ENCODE assay signal across 12 mouse cellular contexts in the genomic region with DNA sequence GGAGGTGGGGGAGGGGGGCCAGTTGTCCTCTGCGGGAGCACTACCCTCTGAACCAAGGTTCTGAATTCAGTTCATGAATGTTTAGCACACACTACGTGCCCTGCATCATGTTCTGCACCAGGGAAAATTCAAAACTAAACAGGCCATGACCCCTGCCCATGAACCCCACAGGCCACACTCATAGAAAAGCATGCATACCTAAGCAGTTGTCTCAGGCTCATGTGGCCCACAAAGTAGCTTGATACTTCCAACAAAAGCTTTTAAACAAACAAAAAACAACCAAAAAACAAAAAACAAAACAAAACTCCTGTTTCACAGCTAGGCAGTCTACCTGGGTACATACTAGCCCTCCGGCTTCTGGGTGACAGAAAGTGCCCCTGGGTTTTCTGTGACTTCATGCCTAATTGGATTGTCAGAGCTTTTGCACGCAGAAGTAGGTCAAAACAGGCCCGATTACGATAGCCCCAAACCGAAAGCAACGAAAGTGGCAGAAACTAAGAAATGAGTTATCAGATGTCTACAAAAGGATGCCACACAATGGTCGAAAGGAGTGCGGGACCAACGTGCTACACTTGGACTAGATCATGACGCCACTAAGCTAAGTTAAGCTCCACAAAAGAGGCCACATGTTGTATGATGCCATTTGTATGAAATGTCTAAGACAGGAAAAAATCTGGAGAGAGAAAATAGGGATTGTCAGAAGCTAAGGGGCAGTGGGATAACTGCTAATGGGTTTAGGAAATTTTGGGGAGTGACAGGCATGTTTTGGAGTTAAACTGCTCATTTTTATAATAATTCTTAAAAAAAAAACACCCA.
DNase-seq lines count a peak whose midpoint lies in the region; ATAC-seq and TF ChIP-seq lines count a peak whose summit lies in the region.
"Had no signal": no experiment of that assay in that cellular context is flagged by ENCODE, and none has a peak within 500 bp of the region (broad histone marks: within the 10 kb centered on the region; RNA-seq: fewer than 3 reads in every experiment).

No protein-coding gene starts in this region.

- peaks cover 21% of the 10 kb centered on the region for H3K36me3 ChIP-seq in hindbrain, embryonic 11.5 days (ENCODE audit: control insufficient read depth, insufficient read depth, low read length)
- H3K36me3 ChIP-seq in hindbrain, postnatal 0 days (ENCODE audit: insufficient read depth, low read length), result peaks cover 18% of the 10 kb centered on the region
- H3K36me3 ChIP-seq in forebrain, postnatal 0 days (ENCODE audit: insufficient read depth), result peaks cover 44% of the 10 kb centered on the region
- peaks cover 46% of the 10 kb centered on the region for H3K36me3 ChIP-seq in midbrain, embryonic 14.5 days (ENCODE audit: control insufficient read depth, insufficient read depth, low read length)

- H3K9ac ChIP-seq in hindbrain, embryonic 11.5 days (ENCODE audit: low read depth, low read length), result peak overlapping the region; percentile 60
- no peak overlapping the region for H3K9ac ChIP-seq in hindbrain, postnatal 0 days (replicated peaks; ENCODE audit: low read length)
- H3K9ac ChIP-seq in forebrain, postnatal 0 days, result no peak overlapping the region
- no peak overlapping the region; the same call in 1 of the 2 replicates for H3K9ac ChIP-seq in midbrain, embryonic 14.5 days (replicated peaks; ENCODE audit: low read length)
- H3K9ac ChIP-seq: liver, embryonic 14.5 days had no signal

- peak overlapping the region; percentile 95 for H3K27ac ChIP-seq in hindbrain, embryonic 11.5 days (ENCODE audit: low read depth, low read length)
- H3K27ac ChIP-seq in hindbrain, postnatal 0 days, result no peak overlapping the region; the same call in 1 of the 2 replicates
- no peak overlapping the region; the same call in 1 of the 2 replicates for H3K27ac ChIP-seq in forebrain, postnatal 0 days (ENCODE audit: low read depth, low read length)
- peak overlapping the region; percentile 88; the same call in 1 of the 2 replicates for H3K27ac ChIP-seq in midbrain, embryonic 14.5 days (replicated peaks; ENCODE audit: low read depth, low read length)
- H3K27ac ChIP-seq: liver, embryonic 14.5 days had no signal

- H3K4me1 ChIP-seq in hindbrain, embryonic 11.5 days (replicated peaks; ENCODE audit: control insufficient read depth, insufficient read depth, low read length), result peaks cover 23% of the 10 kb centered on the region
- H3K4me1 ChIP-seq in hindbrain, postnatal 0 days (ENCODE audit: insufficient read depth, low read length), result peaks cover 37% of the 10 kb centered on the region
- peaks cover 43% of the 10 kb centered on the region for H3K4me1 ChIP-seq in forebrain, postnatal 0 days (ENCODE audit: insufficient read depth)
- peaks cover 58% of the 10 kb centered on the region for H3K4me1 ChIP-seq in midbrain, embryonic 14.5 days (ENCODE audit: control insufficient read depth, insufficient read depth, low read length)

- no peak for ATAC-seq in hindbrain, embryonic 11.5 days (ENCODE audit: low FRiP score)
- no peak for ATAC-seq in hindbrain, postnatal 0 days
- ATAC-seq in forebrain, postnatal 0 days, result no peak
- no peak for ATAC-seq in midbrain, embryonic 14.5 days (ENCODE audit: low FRiP score, low TSS enrichment)

- H3K4me2 ChIP-seq in hindbrain, embryonic 11.5 days (replicated peaks; ENCODE audit: low read depth, low read length), result peak overlapping the region; percentile 55
- no peak overlapping the region for H3K4me2 ChIP-seq in hindbrain, postnatal 0 days (ENCODE audit: low read depth, low read length)
- peak overlapping the region; percentile 20 for H3K4me2 ChIP-seq in forebrain, postnatal 0 days (ENCODE audit: low read depth)
- H3K4me2 ChIP-seq in midbrain, embryonic 14.5 days (ENCODE audit: low read length), result peak overlapping the region; percentile 47

- WGBS in hindbrain, embryonic 11.5 days, result 33% methylated on average over 12 of the region's 12 CpGs
- 28% methylated on average over 12 of the region's 12 CpGs for WGBS in hindbrain, postnatal 0 days
- WGBS in forebrain, postnatal 0 days, result 13% methylated on average over 12 of the region's 12 CpGs
- 7% methylated on average over 12 of the region's 12 CpGs for WGBS in midbrain, embryonic 14.5 days

- DNase-seq in hindbrain, embryonic 11.5 days (ENCODE audit: low spot score), result peak; percentile 45
- DNase-seq in hindbrain, postnatal 0 days (ENCODE audit: low spot score), result no peak
- DNase-seq in Muller cell, postnatal 12 days (ENCODE audit: inconsistent ontology term), result peak; percentile 64
- no peak for DNase-seq in forebrain, postnatal 0 days
- no peak for DNase-seq in midbrain, embryonic 14.5 days
- DNase-seq in heart, postnatal 14 days, result no peak
- no peak for DNase-seq in adrenal gland, postnatal 14 days
- no peak for DNase-seq in thymus, postnatal 0 days (ENCODE audit: low spot score)
- DNase-seq: cerebellum, adult 8-10 months; gastrocnemius, postnatal 25 days had no signal

- no peaks in the 10 kb centered on the region for H3K27me3 ChIP-seq in hindbrain, embryonic 11.5 days (ENCODE audit: control insufficient read depth, insufficient read depth, low read length)
- no peaks in the 10 kb centered on the region for H3K27me3 ChIP-seq in hindbrain, postnatal 0 days (ENCODE audit: insufficient read depth, low read length)
- no peaks in the 10 kb centered on the region for H3K27me3 ChIP-seq in forebrain, postnatal 0 days (ENCODE audit: insufficient read depth, low read length)
- no peaks in the 10 kb centered on the region for H3K27me3 ChIP-seq in midbrain, embryonic 14.5 days (ENCODE audit: control insufficient read depth, insufficient read depth, low read length)

- intact Hi-C loops in heart, postnatal 14 days (cut with DNase I), result no loop called here

- TF ChIP-seq CTCF in hindbrain, postnatal 0 days (IDR thresholded peaks at IDR 0.05; ENCODE audit: low read depth), result no peak
- no peak for TF ChIP-seq CTCF in forebrain, postnatal 0 days (IDR thresholded peaks at IDR 0.05; ENCODE audit: low read depth)

- H3K9me3 ChIP-seq in hindbrain, embryonic 11.5 days (ENCODE audit: control insufficient read depth, low read length), result no peaks in the 10 kb centered on the region
- no peaks in the 10 kb centered on the region for H3K9me3 ChIP-seq in hindbrain, postnatal 0 days (ENCODE audit: low read length)
- H3K9me3 ChIP-seq in forebrain, postnatal 0 days (ENCODE audit: low read length), result no peaks in the 10 kb centered on the region
- no peaks in the 10 kb centered on the region for H3K9me3 ChIP-seq in midbrain, embryonic 14.5 days (ENCODE audit: control insufficient read depth, low read length)

- H3K4me3 ChIP-seq in hindbrain, embryonic 11.5 days (ENCODE audit: low read depth, low read length), result peak overlapping the region; percentile 35
- H3K4me3 ChIP-seq in hindbrain, postnatal 0 days (ENCODE audit: low read length), result no peak overlapping the region
- H3K4me3 ChIP-seq in forebrain, postnatal 0 days (ENCODE audit: low read depth, low read length), result no peak overlapping the region
- H3K4me3 ChIP-seq in midbrain, embryonic 14.5 days (replicated peaks; ENCODE audit: low read depth, low read length), result peak overlapping the region; percentile 17
- H3K4me3 ChIP-seq: left cerebral cortex, adult 2 months had no signal

Comparison
In these comparisons a context has a peak if more than half of its experiments do, and no peak if none do; other contexts are left out.
1. DNase-seq: peak in hindbrain, embryonic 11.5 days (single experiment) and Muller cell, postnatal 12 days (single experiment); none in hindbrain, postnatal 0 days (single experiment), forebrain, postnatal 0 days (single experiment), midbrain, embryonic 14.5 days (single experiment), heart, postnatal 14 days (0 of 2), adrenal gland, postnatal 14 days (single experiment) and thymus, postnatal 0 days (single experiment).
2. H3K27ac ChIP-seq: peak in hindbrain, embryonic 11.5 days (single experiment) and midbrain, embryonic 14.5 days (single experiment); none in hindbrain, postnatal 0 days (single experiment) and forebrain, postnatal 0 days (single experiment).
3. H3K4me3 ChIP-seq: peak in hindbrain, embryonic 11.5 days (single experiment) and midbrain, embryonic 14.5 days (single experiment); none in hindbrain, postnatal 0 days (single experiment) and forebrain, postnatal 0 days (single experiment).